In genomic region chr1:74661448-74662195, GRCm38 (mm10) we compare ENCODE assay signal across 7 mouse cellular contexts. TPM values are rescaled to one million over a fixed set of nuclear protein-coding genes. Genes with fewer than 3 reads are reported as not detected.
A peak's percentile ranks its signal among the peaks of the same experiment; 100 is the strongest.
DNase-seq lines count a peak whose midpoint lies in the region; ATAC-seq lines count a peak whose summit lies in the region.

Gene Ttll4 (plus strand): TSS chr1:74661745.

- H3K9me3 ChIP-seq in intestine, embryonic 16.5 days (ENCODE audit: control insufficient read depth, low read length) = no peaks in the 10 kb centered on the region
- no peaks in the 10 kb centered on the region for H3K9me3 ChIP-seq in midbrain, embryonic 11.5 days (ENCODE audit: control insufficient read depth, low read length)

- no peaks in the 10 kb centered on the region for H3K27me3 ChIP-seq in intestine, embryonic 16.5 days (replicated peaks; ENCODE audit: control insufficient read depth, insufficient read depth, low read length)
- no peaks in the 10 kb centered on the region for H3K27me3 ChIP-seq in midbrain, embryonic 11.5 days (ENCODE audit: control insufficient read depth, insufficient read depth, low read length)

- no peaks in the 10 kb centered on the region for H3K36me3 ChIP-seq in intestine, embryonic 16.5 days (ENCODE audit: control insufficient read depth, insufficient read depth, low read length)
- 0 out of 2 replicates have a peak, but pooled peaks cover 3% of the 10 kb centered on the region for H3K36me3 ChIP-seq in midbrain, embryonic 11.5 days (ENCODE audit: control insufficient read depth, insufficient read depth, low read length)

- WGBS in intestine, embryonic 16.5 days = under 1% methylated on average over 66 of the region's 66 CpGs
- 1% methylated on average over 65 of the region's 66 CpGs for WGBS in midbrain, embryonic 11.5 days

- DNase-seq in adrenal gland, adult 8-10 months = peak; percentile 93
- peak; percentile 97 for DNase-seq in embryo, embryonic 9.5 days (ENCODE audit: extremely low spot score)
- peak; percentile 81 to 92 for DNase-seq in gastrocnemius, postnatal 4 days (ENCODE audit: low spot score in 2 of 2)
- peak; percentile 88 for DNase-seq in left cerebral cortex, postnatal 36 days (ENCODE audit: low spot score in 2 of 2)
- peak; percentile 99 for DNase-seq in midbrain, embryonic 11.5 days (ENCODE audit: low spot score, missing footprints)
- peak; percentile 97 for DNase-seq in skeletal muscle tissue, adult 2 months (ENCODE audit: low read depth, low spot score)

- H3K9ac ChIP-seq in intestine, embryonic 16.5 days (ENCODE audit: low read depth, low read length) = peak within 1 kb of the TSS; percentile 88
- H3K9ac ChIP-seq in midbrain, embryonic 11.5 days (ENCODE audit: low read length) = peak within 1 kb of the TSS; percentile 84

- H3K4me2 ChIP-seq in intestine, embryonic 16.5 days (ENCODE audit: low read depth, low read length) = peak within 1 kb of the TSS; percentile 57
- H3K4me2 ChIP-seq in midbrain, embryonic 11.5 days = peak within 1 kb of the TSS; percentile 35

- peak within 1 kb of the TSS; percentile 71 for H3K27ac ChIP-seq in intestine, embryonic 16.5 days (ENCODE audit: low read length)
- H3K27ac ChIP-seq in midbrain, embryonic 11.5 days (ENCODE audit: low read depth, low read length) = peak within 1 kb of the TSS; percentile 70

- peak; percentile 100 for ATAC-seq in intestine, embryonic 16.5 days
- ATAC-seq in midbrain, embryonic 11.5 days (ENCODE audit: low FRiP score) = peak; percentile 99

- intact Hi-C loops in left cerebral cortex, postnatal 36 days (cut with DNase I) = loop anchor here (10.0 kb wide), 1 partner anchor 77 kb away; the partner anchor contains the start of genes Bcs1l and Zfp142

- H3K4me1 ChIP-seq in intestine, embryonic 16.5 days (ENCODE audit: control insufficient read depth, insufficient read depth, low read length) = peaks cover 9% of the 10 kb centered on the region; the same call in 1 of the 2 replicates
- H3K4me1 ChIP-seq in midbrain, embryonic 11.5 days (ENCODE audit: control insufficient read depth, insufficient read depth, low read length) = no peaks in the 10 kb centered on the region

- peak within 1 kb of the TSS; percentile 82 for H3K4me3 ChIP-seq in intestine, embryonic 16.5 days (ENCODE audit: low read length)
- H3K4me3 ChIP-seq in midbrain, embryonic 11.5 days (ENCODE audit: low read depth, low read length) = peak within 1 kb of the TSS; percentile 67

RNA-seq across cellular contexts. Expression of gene Ttll4, which starts in this region (rescaled TPM):
- total RNA-seq in adrenal gland, adult 8-10 months (2022) = 10 to 100 TPM; 18.4 to 30.1 (median 21.1) TPM
- total RNA-seq in gastrocnemius, postnatal 4 days (2021) = 10 to 100 TPM; 19.5 to 20.5 TPM
- polyA plus RNA-seq in intestine, embryonic 16.5 days (2015; fragmentation: Nextera tagmentation; extraction: Ambion mirVana) = 6.9 and 7.1 TPM in 2 replicates
- total RNA-seq in left cerebral cortex, postnatal 36 days (2021) = 10 to 100 TPM; 15.1 to 33.5 TPM
- polyA plus RNA-seq in midbrain, embryonic 11.5 days (2014; fragmentation: Nextera tagmentation; extraction: Ambion mirVana) = 40.5 and 41.8 TPM in 2 replicates

Comparison
In these comparisons a context has a peak if more than half of its experiments do, and no peak if none do; other contexts are left out.
1. Peak in every context shown above with its lines: DNase-seq, ATAC-seq, H3K4me3 ChIP-seq and H3K27ac ChIP-seq.